Mouse (Mus musculus): ENCODE measurements around the gene Peli2. TPM values are rescaled to one million over a fixed set of nuclear protein-coding genes. Genes with fewer than 3 reads are reported as not detected.

Peli2 gene
- polyA plus RNA-seq, 1 experiment from 2014 or later: 6.8 TPM

DNA sequence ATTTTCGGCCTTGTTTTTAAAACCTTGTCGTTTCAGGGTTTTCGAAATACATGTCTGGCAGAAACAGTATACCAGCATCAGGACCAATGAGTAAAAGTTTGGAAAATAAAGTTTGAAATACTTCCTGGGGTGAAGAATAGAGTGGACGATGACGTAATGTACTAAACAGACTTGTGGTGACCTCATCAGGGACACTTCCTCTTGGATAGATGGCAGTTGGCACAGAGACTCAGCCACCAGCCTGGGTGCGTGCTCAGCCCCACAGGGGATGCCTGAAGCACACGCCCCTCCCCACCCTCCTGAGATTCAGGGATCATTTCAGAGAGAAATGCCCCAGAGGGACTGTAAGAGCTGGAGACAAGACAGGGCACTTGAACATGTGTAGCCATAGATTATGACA, 76.7 kb downstream of the Peli2 start:
- Histone ChIP-seq H3K4me3 (replicated peaks) (no peak overlapping the region), H3K27ac (replicated peaks) (no peak overlapping the region), H3K4me1 (peaks cover 28% of the 10 kb centered on the region), H3K36me3 (no peaks in the 10 kb centered on the region), H3K4me2 (no peak overlapping the region), H3K27me3 (replicated peaks) (no peaks in the 10 kb centered on the region), H3K9ac (replicated peaks) (no peak overlapping the region), H3K9me3 (replicated peaks) (no peaks in the 10 kb centered on the region)
- no peak for ATAC-seq (ENCODE audit: low FRiP score)
- WGBS: 75% methylated on average over 7 of the region's 7 CpGs

DNA sequence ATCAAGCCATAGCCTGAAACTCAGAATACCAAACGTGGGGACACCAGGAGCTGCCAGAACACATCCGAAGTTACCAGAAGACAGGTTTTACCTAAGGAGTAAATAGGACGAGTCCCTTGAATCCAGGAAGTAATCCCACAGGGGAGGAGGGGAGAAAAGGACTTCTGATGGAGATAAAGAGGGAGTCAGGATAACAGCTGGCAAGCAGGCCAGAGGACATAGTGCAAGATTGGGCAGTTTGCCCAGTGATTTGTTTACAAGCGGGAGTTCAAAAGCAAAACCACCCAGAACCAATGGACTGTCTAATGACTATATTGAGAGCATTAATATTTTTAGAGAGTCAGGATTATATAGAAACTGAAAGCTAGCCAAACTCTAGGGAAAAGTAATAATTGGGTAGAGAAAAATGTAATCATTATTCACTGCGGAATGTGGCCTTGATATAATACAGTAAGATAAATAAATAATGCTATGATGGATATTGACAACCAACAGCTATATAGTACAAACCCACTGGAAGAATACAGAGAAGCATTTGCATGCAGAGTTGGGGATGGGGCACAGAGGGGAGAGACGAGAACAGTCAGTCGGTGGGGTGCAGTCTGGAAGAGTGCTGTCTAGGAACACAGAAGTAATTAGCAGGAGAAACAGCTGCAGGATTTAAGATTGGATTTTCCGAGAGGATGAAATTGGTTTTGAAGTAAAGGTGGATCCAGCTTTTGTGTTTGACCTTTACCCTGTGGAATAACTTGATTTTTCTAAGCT, 77.7 kb downstream of the Peli2 start:
- H3K4me3 ChIP-seq (replicated peaks): no peak overlapping the region
- H3K4me1 ChIP-seq: peaks cover 34% of the 10 kb centered on the region
- no peak overlapping the region for H3K4me2 ChIP-seq
- ATAC-seq (ENCODE audit: low FRiP score): no peak
- H3K36me3 ChIP-seq: no peaks in the 10 kb centered on the region
- H3K27me3 ChIP-seq (replicated peaks): no peaks in the 10 kb centered on the region
- H3K9me3 ChIP-seq (replicated peaks): no peaks in the 10 kb centered on the region
- no peak overlapping the region for H3K27ac ChIP-seq (replicated peaks)
- no peak overlapping the region for H3K9ac ChIP-seq (replicated peaks)
- WGBS: 43% methylated on average over 8 of the region's 8 CpGs

DNA sequence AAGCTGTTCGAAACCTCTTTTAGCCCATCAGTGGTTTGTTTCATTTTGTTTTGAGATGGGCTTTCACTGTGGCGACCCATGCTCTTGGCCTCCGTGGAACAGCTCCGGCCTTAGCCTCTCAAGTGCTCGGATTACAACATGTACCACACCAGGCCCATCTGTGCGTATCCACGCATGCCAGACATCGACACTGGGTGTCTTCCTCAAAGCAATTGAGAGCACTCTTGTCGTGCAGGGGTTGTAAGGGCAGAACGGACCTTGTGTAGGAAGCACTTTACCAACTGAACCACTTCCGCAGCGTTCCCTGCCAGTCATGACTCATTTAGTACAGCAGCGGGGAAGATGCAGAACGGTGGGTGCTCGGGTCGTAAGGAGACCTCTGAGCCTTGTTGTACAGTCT, 78.3 kb downstream of the Peli2 start:
- no peak for ATAC-seq (ENCODE audit: low FRiP score)
- WGBS: 73% methylated on average over 16 of the region's 16 CpGs
- no peak overlapping the region for H3K4me3 ChIP-seq (replicated peaks)
- H3K27me3 ChIP-seq (replicated peaks): no peaks in the 10 kb centered on the region
- H3K9me3 ChIP-seq (replicated peaks): no peaks in the 10 kb centered on the region
- no peak overlapping the region for H3K27ac ChIP-seq (replicated peaks)
- no peaks in the 10 kb centered on the region for H3K36me3 ChIP-seq
- no peak overlapping the region for H3K4me2 ChIP-seq
- H3K9ac ChIP-seq (replicated peaks): no peak overlapping the region
- H3K4me1 ChIP-seq: peaks cover 35% of the 10 kb centered on the region

DNA sequence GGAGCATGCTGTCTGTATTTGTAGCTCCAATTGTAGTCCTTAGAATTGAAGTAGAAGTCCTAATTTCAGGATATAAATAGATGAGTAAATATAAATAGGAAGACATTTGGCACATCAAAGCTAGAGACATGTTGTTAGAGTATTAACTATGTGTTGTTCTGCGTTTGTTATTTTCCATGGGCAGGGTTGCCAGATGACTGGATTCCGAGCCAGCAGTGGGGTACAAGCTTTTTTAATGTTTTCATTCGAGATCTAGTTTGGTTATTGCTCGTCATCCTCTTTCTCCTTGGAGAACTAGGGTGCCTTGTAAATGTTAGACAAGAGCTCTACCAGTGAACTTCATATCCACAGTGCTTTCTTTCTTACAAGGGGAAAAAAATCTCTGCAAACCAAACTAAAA, 78.9 kb downstream of the Peli2 start:
- WGBS: 82% methylated on average over 4 of the region's 4 CpGs
- Histone ChIP-seq H3K9me3 (replicated peaks) (no peaks in the 10 kb centered on the region), H3K4me1 (peaks cover 36% of the 10 kb centered on the region), H3K9ac (replicated peaks) (no peak overlapping the region), H3K4me2 (no peak overlapping the region), H3K36me3 (no peaks in the 10 kb centered on the region), H3K27ac (replicated peaks) (no peak overlapping the region), H3K27me3 (replicated peaks) (no peaks in the 10 kb centered on the region), H3K4me3 (replicated peaks) (no peak overlapping the region)
- ATAC-seq (ENCODE audit: low FRiP score): no peak

DNA sequence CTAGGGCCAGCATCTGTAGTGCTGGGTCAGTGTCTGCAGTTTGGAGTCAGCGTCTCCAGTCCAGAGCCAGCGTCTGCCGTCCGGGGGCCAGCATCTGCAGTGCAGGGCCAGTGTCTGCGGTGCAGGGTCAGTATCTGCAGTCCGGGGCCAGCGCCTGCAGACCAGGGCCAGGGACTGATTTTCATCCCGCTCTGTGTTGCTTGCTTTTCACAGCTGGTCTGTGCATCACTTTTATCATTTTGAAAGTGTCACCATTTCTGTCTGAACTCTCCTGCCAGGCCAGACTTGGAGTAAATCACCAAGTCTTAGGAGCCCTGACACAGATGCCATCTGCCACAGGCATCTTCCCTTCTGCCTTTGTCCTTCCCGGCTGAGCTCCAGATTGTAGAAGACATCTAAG, 79.7 kb downstream of the Peli2 start:
- ATAC-seq (ENCODE audit: low FRiP score): no peak
- Histone ChIP-seq H3K9me3 (replicated peaks) (no peaks in the 10 kb centered on the region), H3K9ac (replicated peaks) (no peak overlapping the region), H3K27ac (replicated peaks) (no peak overlapping the region), H3K27me3 (replicated peaks) (no peaks in the 10 kb centered on the region), H3K4me1 (peaks cover 42% of the 10 kb centered on the region), H3K4me3 (replicated peaks) (no peak overlapping the region), H3K36me3 (no peaks in the 10 kb centered on the region), H3K4me2 (no peak overlapping the region)
- WGBS: 83% methylated on average over 9 of the region's 9 CpGs

DNA sequence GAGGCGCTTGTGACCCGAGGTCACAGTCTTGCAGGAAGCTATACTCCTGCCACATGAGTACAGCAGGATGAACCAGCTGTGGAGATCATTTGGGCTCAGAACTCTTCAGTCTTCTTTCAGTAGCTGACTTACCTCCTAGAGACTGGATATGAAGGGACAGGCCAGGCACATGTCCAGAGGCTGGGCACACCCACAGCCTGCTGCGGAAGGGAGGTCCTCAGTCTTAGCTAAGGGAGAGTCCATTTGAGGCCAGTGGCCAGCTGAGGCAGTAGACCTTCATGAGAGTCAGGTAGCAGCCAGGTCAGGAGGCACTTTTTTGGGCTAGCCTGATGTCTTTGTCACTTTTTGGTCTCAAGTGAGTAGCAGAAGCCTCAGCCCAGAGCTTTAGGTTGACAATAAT, 80.2 kb downstream of the Peli2 start:
- no peak overlapping the region for H3K9ac ChIP-seq (replicated peaks)
- no peaks in the 10 kb centered on the region for H3K9me3 ChIP-seq (replicated peaks)
- no peaks in the 10 kb centered on the region for H3K36me3 ChIP-seq
- H3K27me3 ChIP-seq (replicated peaks): no peaks in the 10 kb centered on the region
- ATAC-seq (ENCODE audit: low FRiP score): no peak
- no peak overlapping the region for H3K4me3 ChIP-seq (replicated peaks)
- H3K4me1 ChIP-seq: peaks cover 45% of the 10 kb centered on the region
- no peak overlapping the region for H3K27ac ChIP-seq (replicated peaks)
- 95% methylated on average over 3 of the region's 3 CpGs for WGBS
- no peak overlapping the region for H3K4me2 ChIP-seq

DNA sequence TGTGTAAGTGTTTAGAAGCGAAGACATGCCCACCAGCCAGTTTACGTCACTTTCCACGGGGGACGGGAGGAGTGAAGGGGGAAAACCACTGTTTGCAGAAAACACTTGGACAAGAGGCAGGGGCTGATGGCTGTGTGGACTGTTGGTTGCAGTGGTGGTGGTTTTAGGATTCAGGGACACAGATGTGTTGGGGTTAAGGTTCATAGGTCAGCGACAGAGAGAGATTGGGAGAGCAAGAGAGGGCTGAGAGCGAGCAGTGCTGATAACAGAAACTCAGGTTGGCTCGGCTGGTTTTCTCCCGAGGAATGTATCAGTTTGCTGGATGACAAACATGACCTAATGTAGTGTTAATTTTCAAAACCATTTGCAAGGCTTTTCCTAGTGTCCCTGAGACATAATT, 80.8 kb downstream of the Peli2 start:
- H3K36me3 ChIP-seq: no peaks in the 10 kb centered on the region
- H3K9ac ChIP-seq (replicated peaks): no peak overlapping the region
- H3K4me1 ChIP-seq: peaks cover 50% of the 10 kb centered on the region
- H3K4me2 ChIP-seq: no peak overlapping the region
- no peak overlapping the region for H3K4me3 ChIP-seq (replicated peaks)
- no peaks in the 10 kb centered on the region for H3K9me3 ChIP-seq (replicated peaks)
- WGBS: 81% methylated on average over 8 of the region's 8 CpGs
- no peak for ATAC-seq (ENCODE audit: low FRiP score)
- H3K27me3 ChIP-seq (replicated peaks): no peaks in the 10 kb centered on the region
- no peak overlapping the region for H3K27ac ChIP-seq (replicated peaks)

DNA sequence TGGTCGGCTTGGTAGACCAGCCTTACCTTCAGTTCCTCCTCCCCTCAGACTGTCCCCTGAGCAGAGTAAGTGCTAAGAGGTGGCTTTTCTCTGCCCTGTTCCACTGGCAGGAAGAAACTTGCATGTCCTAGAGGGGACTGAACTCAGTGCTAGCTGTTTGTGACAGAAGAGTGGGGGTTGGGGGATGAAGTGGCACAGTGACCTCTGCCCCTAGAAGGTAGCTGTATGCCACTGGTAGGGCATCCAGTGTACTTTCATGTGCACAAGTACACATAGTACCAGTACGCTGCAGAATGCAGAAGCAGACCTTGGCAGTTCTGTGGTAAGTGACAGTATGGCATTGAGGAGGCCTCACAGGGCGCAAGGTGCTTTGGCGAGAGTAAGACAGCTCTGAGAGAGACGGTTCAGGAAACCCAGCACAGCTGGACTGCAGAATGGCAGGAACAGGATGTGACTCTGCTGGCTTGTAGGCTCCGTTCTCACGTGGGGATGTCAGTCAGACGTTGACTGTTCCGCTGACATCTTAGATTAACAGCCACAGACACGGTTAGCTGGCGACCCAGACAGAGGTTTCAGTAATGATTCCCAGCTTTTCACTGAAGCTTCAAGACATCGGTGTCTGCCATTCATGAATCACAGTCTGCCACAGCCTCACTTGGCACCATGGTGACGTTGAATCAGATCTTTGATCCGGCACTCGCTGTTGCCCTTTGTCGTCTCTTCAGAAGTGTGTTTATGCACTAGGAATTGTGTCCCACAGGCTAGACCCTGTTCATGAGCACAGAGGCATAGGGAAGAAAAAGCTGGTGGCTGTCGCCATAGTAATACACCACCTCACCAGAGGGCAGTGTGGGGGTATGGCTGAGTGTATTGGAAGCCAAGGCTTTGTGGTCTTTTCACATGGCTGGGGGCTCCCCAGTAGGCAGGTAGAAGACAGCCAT, 81.7 kb downstream of the Peli2 start:
- Histone ChIP-seq H3K4me2 (no peak overlapping the region), H3K27me3 (replicated peaks) (no peaks in the 10 kb centered on the region), H3K36me3 (no peaks in the 10 kb centered on the region), H3K27ac (replicated peaks) (no peak overlapping the region), H3K9ac (replicated peaks) (no peak overlapping the region), H3K4me3 (replicated peaks) (no peak overlapping the region), H3K4me1 (peaks cover 54% of the 10 kb centered on the region), H3K9me3 (replicated peaks) (no peaks in the 10 kb centered on the region)
- 34% methylated on average over 17 of the region's 17 CpGs for WGBS
- no peak for ATAC-seq (ENCODE audit: low FRiP score)

DNA sequence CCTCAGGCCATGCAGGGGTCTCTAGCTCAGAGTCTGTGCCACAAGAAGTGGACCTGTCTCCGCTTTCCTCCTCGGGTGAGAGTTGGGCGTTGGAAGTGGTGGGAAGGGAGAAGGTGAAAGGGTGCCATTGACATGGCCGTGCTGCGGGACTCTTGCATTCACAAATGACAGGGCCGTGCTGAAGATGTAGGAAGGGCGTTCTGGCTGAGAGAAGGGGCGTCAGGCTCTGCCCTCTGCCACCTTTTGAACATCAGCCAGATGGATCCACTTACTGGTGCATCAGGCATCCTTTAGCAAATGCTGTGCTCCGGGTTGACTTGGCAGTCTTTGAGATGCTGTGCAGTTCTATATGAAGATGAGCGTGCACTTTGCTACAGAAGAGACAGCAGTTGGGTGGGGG, 84.4 kb downstream of the Peli2 start:
- no peak for ATAC-seq (ENCODE audit: low FRiP score)
- no peak overlapping the region for H3K4me2 ChIP-seq
- no peaks in the 10 kb centered on the region for H3K27me3 ChIP-seq (replicated peaks)
- no peak overlapping the region for H3K4me3 ChIP-seq (replicated peaks)
- no peak overlapping the region for H3K9ac ChIP-seq (replicated peaks)
- H3K4me1 ChIP-seq: peaks cover 51% of the 10 kb centered on the region
- no peaks in the 10 kb centered on the region for H3K36me3 ChIP-seq
- H3K27ac ChIP-seq (replicated peaks): no peak overlapping the region
- WGBS: 82% methylated on average over 10 of the region's 10 CpGs
- H3K9me3 ChIP-seq (replicated peaks): no peaks in the 10 kb centered on the region

DNA sequence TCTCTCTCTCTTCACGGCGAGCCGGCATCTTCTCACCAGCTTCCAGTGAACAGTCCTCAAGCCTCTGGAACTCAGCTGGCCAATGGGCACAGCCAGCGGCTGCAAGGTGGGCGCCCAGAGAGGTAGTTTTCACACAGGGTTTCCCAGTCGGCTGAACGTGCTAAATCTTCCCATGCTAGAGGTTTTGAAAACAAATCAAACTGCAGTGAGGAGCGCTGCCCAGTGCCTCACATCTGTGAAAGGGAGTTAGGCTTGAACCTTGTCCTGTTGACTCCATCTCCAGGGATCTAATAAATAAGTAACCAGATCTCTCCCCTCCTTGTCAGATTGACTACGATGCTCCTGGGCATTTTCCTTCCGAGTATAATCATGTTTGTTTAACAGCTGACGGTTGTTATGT, 85.0 kb downstream of the Peli2 start:
- H3K4me3 ChIP-seq (replicated peaks): no peak overlapping the region
- H3K4me1 ChIP-seq: peaks cover 51% of the 10 kb centered on the region
- no peaks in the 10 kb centered on the region for H3K36me3 ChIP-seq
- H3K27ac ChIP-seq (replicated peaks): no peak overlapping the region
- WGBS: 52% methylated on average over 10 of the region's 11 CpGs
- H3K9ac ChIP-seq (replicated peaks): no peak overlapping the region
- no peaks in the 10 kb centered on the region for H3K27me3 ChIP-seq (replicated peaks)
- no peak for ATAC-seq (ENCODE audit: low FRiP score)
- H3K4me2 ChIP-seq: no peak overlapping the region
- H3K9me3 ChIP-seq (replicated peaks): no peaks in the 10 kb centered on the region

DNA sequence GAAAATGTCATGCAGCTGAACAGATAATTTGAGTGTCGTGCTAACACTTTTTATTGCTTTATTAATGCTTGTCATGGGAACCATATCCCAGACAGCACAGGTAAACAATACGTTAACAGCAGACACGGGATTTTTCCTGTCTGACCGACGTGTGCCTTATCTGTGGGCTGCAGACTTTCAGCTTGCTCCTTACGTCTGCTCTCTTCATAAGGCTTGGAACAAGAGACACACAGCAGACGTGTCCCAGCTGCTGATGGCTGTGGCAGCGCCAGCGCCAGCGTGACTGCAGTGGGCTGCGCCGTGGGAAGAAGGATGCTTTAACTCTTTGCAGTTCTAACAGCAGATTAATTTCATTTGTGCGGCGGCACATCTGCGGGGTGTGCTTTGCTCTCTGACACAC, 86.5 kb downstream of the Peli2 start:
- Histone ChIP-seq H3K27ac (replicated peaks) (peak overlapping the region; percentile 74), H3K27me3 (replicated peaks) (no peaks in the 10 kb centered on the region), H3K4me3 (replicated peaks) (peak overlapping the region; percentile 14), H3K9me3 (replicated peaks) (no peaks in the 10 kb centered on the region), H3K36me3 (no peaks in the 10 kb centered on the region), H3K4me1 (peaks cover 47% of the 10 kb centered on the region), H3K4me2 (peak overlapping the region; percentile 44), H3K9ac (replicated peaks) (peak overlapping the region; percentile 31)
- WGBS: 14% methylated on average over 15 of the region's 15 CpGs
- ATAC-seq (ENCODE audit: low FRiP score): peak; percentile 81
